Mouse (Mus musculus): ENCODE results near the gene Olfr1192-ps1.
"Not testable (repeated sequence)": the region's sequence is repeated elsewhere in the genome, so short reads cannot be mapped to it uniquely, and the experiment has no call there.

Gene Olfr1192-ps1

DNA sequence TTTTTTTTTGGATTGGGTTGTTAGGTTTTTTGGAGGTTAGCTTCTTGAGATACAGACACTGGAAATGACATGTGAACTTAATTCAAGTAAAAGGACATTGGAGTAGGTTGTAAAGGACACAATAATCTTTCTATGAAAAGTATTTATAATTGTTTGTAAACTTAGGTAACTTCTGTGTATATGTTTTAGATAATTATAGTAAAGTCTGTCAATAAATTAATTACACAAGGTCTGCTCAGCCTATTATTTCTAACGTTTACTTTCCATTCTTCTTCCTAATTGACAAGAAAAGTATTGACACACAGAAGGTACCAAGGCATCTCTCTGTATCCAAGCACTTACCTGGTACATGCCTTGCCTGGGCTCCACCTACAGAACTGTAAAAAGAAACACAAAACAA lies at the start of gene Olfr1192-ps1:
Gene Olfr1192-ps1 (plus strand): TSS at position 301 of the 400 bp plus-strand sequence.
- DNase-seq: no peak

DNA sequence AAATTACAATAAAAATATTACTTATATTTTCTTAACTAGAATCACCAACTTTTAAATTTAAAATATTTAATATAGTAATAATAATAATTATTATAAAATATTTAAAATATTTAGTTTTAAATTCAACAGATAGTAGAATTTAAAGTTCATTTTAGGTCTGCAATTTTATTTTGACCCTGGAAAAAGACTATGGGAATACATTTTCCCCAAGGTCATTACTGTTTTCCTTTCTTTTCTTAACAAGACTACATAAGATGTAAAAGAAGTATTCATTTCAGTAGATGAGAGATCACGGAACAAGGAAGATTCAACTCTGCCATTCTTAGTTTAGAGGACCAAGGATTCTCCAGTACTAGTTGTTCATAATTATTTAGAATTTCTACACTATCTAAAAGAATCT lies 8.1 kb upstream of the Olfr1192-ps1 start, which contains the start of gene Olfr1191-ps1:
Gene Olfr1191-ps1 (plus strand): TSS at position 301 of the 400 bp plus-strand sequence.
- not testable (repeated sequence) for DNase-seq

DNA sequence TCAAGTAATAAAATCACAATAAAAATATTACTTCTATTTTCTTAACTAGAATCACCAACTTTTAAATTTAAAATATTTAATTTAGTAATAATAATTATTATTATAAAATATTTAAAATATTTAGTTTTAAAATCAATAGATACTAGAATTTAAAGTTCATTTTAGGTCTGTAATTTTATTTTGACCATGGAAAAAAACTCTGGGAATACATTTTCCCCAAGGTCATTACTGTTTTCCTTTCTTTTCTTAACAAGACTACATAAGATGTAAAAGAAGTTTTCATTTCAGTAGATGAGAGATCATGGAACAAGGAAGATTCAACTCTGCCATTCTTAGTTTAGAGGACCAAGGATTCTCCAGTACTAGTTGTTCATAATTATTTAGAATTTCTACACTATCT lies 27.0 kb downstream of the Olfr1192-ps1 start, which contains the start of gene Olfr1193:
Gene Olfr1193 (plus strand): TSS at position 301 of the 400 bp plus-strand sequence.
- DNase-seq: not testable (repeated sequence)

DNA sequence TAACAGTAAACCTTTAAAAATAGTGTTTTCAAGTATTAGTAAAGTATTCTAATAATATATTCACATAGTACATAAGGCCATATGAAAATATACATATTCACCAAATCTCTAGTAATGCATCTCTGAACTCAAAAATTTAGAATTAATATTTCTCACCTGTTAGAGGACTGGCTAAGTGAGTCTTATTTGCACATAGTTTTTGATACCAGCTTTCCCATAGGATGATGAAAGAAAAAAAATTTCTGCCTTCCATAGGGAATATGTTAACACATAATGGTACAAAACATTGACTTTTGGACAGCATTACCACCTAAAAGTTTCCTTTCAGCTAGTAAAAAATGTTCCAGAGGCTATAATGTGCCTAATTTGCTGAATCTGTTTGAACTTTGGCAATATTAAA lies 40.8 kb downstream of the Olfr1192-ps1 start, which contains the start of gene Olfr1195:
Gene Olfr1195 (minus strand): TSS at position 101 of the 400 bp plus-strand sequence.
- DNase-seq: no peak

DNA sequence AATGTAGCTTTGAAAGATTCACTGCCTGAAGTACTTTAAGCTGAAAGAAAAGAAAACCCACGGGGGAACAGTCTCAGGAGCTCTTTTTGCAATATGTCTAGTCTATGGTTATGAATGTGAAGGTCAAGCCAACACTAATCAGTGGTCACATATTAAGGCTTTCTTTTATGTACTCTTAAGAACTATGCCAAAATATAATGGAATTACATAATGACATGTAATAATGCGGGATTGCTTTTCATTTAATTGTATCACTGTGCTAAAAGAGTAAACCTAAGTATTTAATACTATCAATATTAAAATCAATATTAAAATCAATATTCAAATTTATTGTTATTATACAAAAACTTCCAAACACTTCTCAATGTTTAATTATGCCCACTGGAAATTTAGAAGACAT lies 56.2 kb downstream of the Olfr1192-ps1 start, which contains the start of gene Olfr1196:
Gene Olfr1196 (minus strand): TSS at position 101 of the 400 bp plus-strand sequence.
- DNase-seq: no peak

Data from kidney, adult 18-20 months (tissue).